ENCODE assay signal across 1 mouse cellular context in genomic region chr19:6242281-6242680, GRCm38 (mm10).
TF ChIP-seq lines count a peak whose summit lies in the region.

No protein-coding gene starts in this region.

TF ChIP-seq in CH12.LX, 34 proteins besides CTCF, POLR2A, EP300 and RAD21:
- TF ChIP-seq ETS1 (conservative IDR thresholded peaks at IDR 0.05; ENCODE audit: low read depth, low read length) (peak; percentile 24; the same call in 1 of the 2 replicates), E2F4 (IDR thresholded peaks at IDR 0.05; ENCODE audit: insufficient replicate concordance, low read depth, low read length) (no peak), MAZ (IDR thresholded peaks at IDR 0.05; ENCODE audit: low read depth, low read length) (0 out of 2 replicates have a peak, but pooled peaks have one; percentile 54), USF1 (IDR thresholded peaks at IDR 0.05; ENCODE audit: low read depth, low read length) (no peak), CHD1 (IDR thresholded peaks at IDR 0.05; ENCODE audit: low read depth, low read length) (no peak), IRF4 (IDR thresholded peaks at IDR 0.05; ENCODE audit: low read depth, low read length) (0 out of 2 replicates have a peak, but pooled peaks have one; percentile 4), MEF2A (IDR thresholded peaks at IDR 0.05; ENCODE audit: borderline replicate concordance, low read depth, low read length) (no peak), ZKSCAN1 (IDR thresholded peaks at IDR 0.05; ENCODE audit: borderline replicate concordance, low read depth, low read length) (no peak), ELF1 (IDR thresholded peaks at IDR 0.05; ENCODE audit: low read depth, low read length) (peak; percentile 89), SMC3 (IDR thresholded peaks at IDR 0.05; ENCODE audit: low read depth, low read length) (no peak), GABPA (IDR thresholded peaks at IDR 0.05; ENCODE audit: insufficient replicate concordance, low read depth, low read length) (no peak), UBTF (IDR thresholded peaks at IDR 0.05; ENCODE audit: low read depth, low read length) (no peak), PAX5 (IDR thresholded peaks at IDR 0.05; ENCODE audit: low read length) (no peak), MXI1 (IDR thresholded peaks at IDR 0.05; ENCODE audit: low read depth, low read length) (peak; percentile 81), ZC3H11A (IDR thresholded peaks at IDR 0.05; ENCODE audit: low read depth, low read length) (no peak), MYC (IDR thresholded peaks at IDR 0.05; ENCODE audit: low read depth, low read length) (peak; percentile 53; the same call in 1 of the 2 replicates), MAFK (IDR thresholded peaks at IDR 0.05; ENCODE audit: insufficient replicate concordance, low read length) (no peak), MAX (IDR thresholded peaks at IDR 0.05; ENCODE audit: low read length) (peak; percentile 95), NELFE (IDR thresholded peaks at IDR 0.05; ENCODE audit: low read depth, low read length) (no peak), ZNF384 (IDR thresholded peaks at IDR 0.05; ENCODE audit: low read depth, low read length) (no peak), KAT2A (IDR thresholded peaks at IDR 0.05; ENCODE audit: insufficient replicate concordance, low read length) (0 out of 2 replicates have a peak, but pooled peaks have one; percentile 39), ZMIZ1 (IDR thresholded peaks at IDR 0.05; ENCODE audit: low read depth, low read length) (peak; percentile 50; the same call in 1 of the 2 replicates), NRF1 (IDR thresholded peaks at IDR 0.05; ENCODE audit: low read depth, low read length) (no peak), POLR2AphosphoS2 (IDR thresholded peaks at IDR 0.05; ENCODE audit: low read depth, low read length) (no peak), SIN3A (IDR thresholded peaks at IDR 0.05; ENCODE audit: low read length) (peak; percentile 98), HCFC1 (IDR thresholded peaks at IDR 0.05; ENCODE audit: low read depth, low read length) (peak; percentile 60), TBP (conservative IDR thresholded peaks at IDR 0.05; ENCODE audit: low read depth, low read length) (no peak), RCOR1 (conservative IDR thresholded peaks at IDR 0.05; ENCODE audit: low read depth, low read length) (no peak), TCF12 (IDR thresholded peaks at IDR 0.05; ENCODE audit: low read depth, low read length) (peak; percentile 41; the same call in 1 of the 2 replicates), JUN (IDR thresholded peaks at IDR 0.05; ENCODE audit: insufficient read depth, low read depth, low read length) (no peak), BHLHE40 (IDR thresholded peaks at IDR 0.05; ENCODE audit: low read depth, low read length) (peak; percentile 52), USF2 (conservative IDR thresholded peaks at IDR 0.05; ENCODE audit: low read depth, low read length) (no peak), JUND (conservative IDR thresholded peaks at IDR 0.05; ENCODE audit: low read depth, low read length) (no peak), CHD2 (IDR thresholded peaks at IDR 0.05; ENCODE audit: low read length) (no peak)
